Mouse (Mus musculus) layer of hippocampus, adult 11-12 months (tissue): ENCODE measurements around the gene Tubg2.
"Not testable (repeated sequence)": the region's sequence is repeated elsewhere in the genome, so short reads cannot be mapped to it uniquely, and the experiment has no call there.

Experiments
- DNase-seq: peaks from one replicate; pipeline ENCODE4 v3.0.0; 2022; ENCODE audit warnings: low spot score

Tubg2 gene

GRCm38 (mm10) chr11:101138536-101139181, 17.0 kb upstream of the Tubg2 start:
- DNase-seq = no peak

GRCm38 (mm10) chr11:101140164-101140819, 15.4 kb upstream of the Tubg2 start:
- no peak for DNase-seq

- no peak for DNase-seq
These were observed 14.6 kb upstream of the Tubg2 start for GRCm38 (mm10) chr11:101141088-101141487.

GRCm38 (mm10) chr11:101142215-101142967, 13.3 kb upstream of the Tubg2 start:
- DNase-seq = no peak

- DNase-seq = no peak
These were observed 12.1 kb upstream of the Tubg2 start for GRCm38 (mm10) chr11:101143338-101144225.

GRCm38 (mm10) chr11:101146377-101146776, 9.3 kb upstream of the Tubg2 start:
- no peak for DNase-seq

GRCm38 (mm10) chr11:101148751-101149150, 7.0 kb upstream of the Tubg2 start:
- DNase-seq = no peak

- no peak for DNase-seq
These were observed 6.3 kb upstream of the Tubg2 start for GRCm38 (mm10) chr11:101149178-101150105.

GRCm38 (mm10) chr11:101151063-101151462, 4.6 kb upstream of the Tubg2 start:
- DNase-seq = no peak

- DNase-seq = no peak
These were observed 2.9 kb upstream of the Tubg2 start for GRCm38 (mm10) chr11:101152825-101153224.

- DNase-seq = no peak
These were observed 1.1 kb upstream of the Tubg2 start for GRCm38 (mm10) chr11:101154648-101155047.

- DNase-seq = no peak
These were observed 556 bp upstream of the Tubg2 start for GRCm38 (mm10) chr11:101155151-101155550.

GRCm38 (mm10) chr11:101160151-101160550, 4.4 kb downstream of the Tubg2 start:
- not testable (repeated sequence) for DNase-seq

- DNase-seq = not testable (repeated sequence)
These were observed 5.3 kb downstream of the Tubg2 start for GRCm38 (mm10) chr11:101160981-101161505.

- no peak for DNase-seq
These were observed 5.8 kb downstream of the Tubg2 start for GRCm38 (mm10) chr11:101161551-101161950.

GRCm38 (mm10) chr11:101162301-101162700, 6.6 kb downstream of the Tubg2 start:
- no peak for DNase-seq

- no peak for DNase-seq
These were observed 7.1 kb downstream of the Tubg2 start for GRCm38 (mm10) chr11:101162772-101163171.

GRCm38 (mm10) chr11:101163476-101164350, 8.0 kb downstream of the Tubg2 start:
- DNase-seq = no peak

- DNase-seq = no peak
These were observed 8.6 kb downstream of the Tubg2 start for GRCm38 (mm10) chr11:101164351-101164665.
